Mouse (Mus musculus): Measurements from ENCODE around the gene Fkbp11. TPM values are rescaled to one million over a fixed set of nuclear protein-coding genes. Genes with fewer than 3 reads are reported as not detected.

Gene Fkbp11
- polyA plus RNA-seq (2016; fragmentation: Nextera tagmentation; extraction: Ambion mirVana): 7.7 and 8.9 TPM in 2 replicates

GRCm38 (mm10) chr15:98727443-98728321 is at the start of gene Fkbp11:
Gene Fkbp11 (minus strand): TSS chr15:98728198.
- WGBS: 2% methylated on average over 39 of the region's 39 CpGs
- peak; percentile 82 for ATAC-seq (ENCODE audit: low FRiP score, low read depth)
- Histone ChIP-seq H3K9me3 (no peaks in the 10 kb centered on the region), H3K4me3 (peak within 1 kb of the TSS; percentile 42), H3K9ac (peak within 1 kb of the TSS; percentile 58), H3K27me3 (replicated peaks) (peaks cover 9% of the 10 kb centered on the region; the same call in 1 of the 2 replicates), H3K36me3 (no peaks in the 10 kb centered on the region), H3K27ac (no peak within 1 kb of the TSS), H3K4me2 (replicated peaks) (peak within 1 kb of the TSS; percentile 93), H3K4me1 (peaks cover 19% of the 10 kb centered on the region)

GRCm38 (mm10) chr15:98777762-98778161 is 49.8 kb upstream of the Fkbp11 start, which contains the start of gene Wnt10b:
Gene Wnt10b (minus strand): TSS chr15:98778150.
- H3K4me3 ChIP-seq: peak within 1 kb of the TSS; percentile 16; the same call in 1 of the 2 replicates
- H3K9me3 ChIP-seq: no peaks in the 10 kb centered on the region
- ATAC-seq (ENCODE audit: low FRiP score, low read depth): no peak
- no peaks in the 10 kb centered on the region for H3K36me3 ChIP-seq
- peak within 1 kb of the TSS; percentile 53 for H3K4me2 ChIP-seq (replicated peaks)
- peaks cover 99% of the 10 kb centered on the region for H3K27me3 ChIP-seq (replicated peaks)
- H3K27ac ChIP-seq: no peak within 1 kb of the TSS
- 0% methylated on average over 32 of the region's 33 CpGs for WGBS
- H3K9ac ChIP-seq: peak within 1 kb of the TSS; percentile 38; the same call in 1 of the 2 replicates
- H3K4me1 ChIP-seq: peaks cover 39% of the 10 kb centered on the region

DNA sequence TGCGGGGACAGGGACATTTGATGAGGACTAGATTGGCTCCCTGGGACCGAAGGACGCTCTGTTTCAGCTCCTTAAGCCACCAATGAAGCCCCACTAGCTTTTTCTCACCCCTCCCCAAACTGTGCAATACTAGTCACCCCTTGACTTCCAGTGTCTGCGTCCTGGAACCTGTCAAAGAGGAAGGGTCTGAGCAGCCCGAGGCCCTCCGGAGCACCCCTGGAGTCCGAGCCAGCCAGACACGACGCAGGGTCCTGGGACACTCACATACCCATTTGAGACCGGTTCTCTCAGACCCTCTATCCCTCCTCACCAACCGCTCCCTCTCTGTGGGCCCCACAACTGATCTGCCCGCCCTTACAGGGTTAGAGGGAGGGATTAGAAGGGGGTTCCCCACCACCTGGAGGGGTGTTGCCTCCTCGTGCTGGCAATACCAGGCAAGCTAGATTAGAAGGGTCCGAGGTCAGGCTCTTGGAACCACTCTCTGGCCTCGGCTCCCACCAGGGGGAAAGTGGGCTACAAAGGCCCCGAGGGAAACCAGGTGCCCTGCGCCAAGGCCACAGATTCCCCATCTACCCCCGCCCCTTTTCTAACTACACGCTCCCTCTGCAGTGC is 49.1 kb upstream of the Fkbp11 start:
- peak overlapping the region; percentile 53 for H3K4me2 ChIP-seq (replicated peaks)
- peaks cover 46% of the 10 kb centered on the region for H3K4me1 ChIP-seq
- no peaks in the 10 kb centered on the region for H3K9me3 ChIP-seq
- H3K27me3 ChIP-seq (replicated peaks): peaks cover 99% of the 10 kb centered on the region
- H3K9ac ChIP-seq: peak overlapping the region; percentile 38; the same call in 1 of the 2 replicates
- 2% methylated on average over 19 of the region's 19 CpGs for WGBS
- H3K27ac ChIP-seq: no peak overlapping the region
- peak overlapping the region; percentile 16; the same call in 1 of the 2 replicates for H3K4me3 ChIP-seq
- no peaks in the 10 kb centered on the region for H3K36me3 ChIP-seq
- no peak for ATAC-seq (ENCODE audit: low FRiP score, low read depth)

DNA sequence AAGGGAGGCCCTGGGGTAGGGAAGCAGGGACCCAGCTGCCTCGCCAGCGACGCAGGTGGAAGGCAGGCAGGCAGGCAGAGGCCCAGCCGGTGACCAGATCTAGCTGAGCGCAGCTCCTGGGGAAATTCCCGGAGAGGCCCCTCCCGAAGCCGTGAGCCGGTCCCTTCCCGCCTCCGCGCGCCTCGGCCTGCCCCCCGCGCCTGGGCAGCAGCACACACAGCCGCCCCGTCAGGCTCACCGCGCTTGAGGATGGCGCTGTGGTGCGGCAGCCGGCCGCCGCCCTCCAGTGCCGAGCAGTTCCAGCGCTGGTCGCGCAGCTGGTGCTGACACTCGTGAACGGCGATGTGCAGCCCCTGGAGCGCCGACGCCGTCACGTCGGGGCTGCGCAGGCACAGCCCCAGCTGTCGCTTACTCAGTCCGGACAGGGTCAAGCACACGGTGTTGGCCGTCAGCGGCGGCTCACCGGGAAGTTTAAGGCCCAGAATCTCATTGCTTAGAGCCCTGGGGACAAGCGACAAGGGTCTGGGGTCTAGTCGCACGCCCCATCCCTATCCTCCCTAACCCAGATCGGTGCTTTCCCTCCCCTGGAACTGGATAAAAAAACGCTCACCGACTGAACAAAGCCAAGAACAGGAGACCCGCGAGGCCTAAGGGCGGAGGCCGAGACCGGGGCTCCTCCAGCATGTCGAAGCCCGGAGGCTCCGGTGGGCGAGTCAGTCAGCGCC is 48.4 kb upstream of the Fkbp11 start:
- H3K9ac ChIP-seq: peak overlapping the region; percentile 17; the same call in 1 of the 2 replicates
- peaks cover 99% of the 10 kb centered on the region for H3K27me3 ChIP-seq (replicated peaks)
- peak overlapping the region; percentile 27 for H3K4me3 ChIP-seq
- peak overlapping the region; percentile 53 for H3K4me2 ChIP-seq (replicated peaks)
- ATAC-seq (ENCODE audit: low FRiP score, low read depth): peak; percentile 23; the same call in 1 of the 2 replicates
- WGBS: under 1% methylated on average over 62 of the region's 62 CpGs
- H3K36me3 ChIP-seq: no peaks in the 10 kb centered on the region
- no peaks in the 10 kb centered on the region for H3K9me3 ChIP-seq
- no peak overlapping the region for H3K27ac ChIP-seq
- peaks cover 47% of the 10 kb centered on the region for H3K4me1 ChIP-seq

DNA sequence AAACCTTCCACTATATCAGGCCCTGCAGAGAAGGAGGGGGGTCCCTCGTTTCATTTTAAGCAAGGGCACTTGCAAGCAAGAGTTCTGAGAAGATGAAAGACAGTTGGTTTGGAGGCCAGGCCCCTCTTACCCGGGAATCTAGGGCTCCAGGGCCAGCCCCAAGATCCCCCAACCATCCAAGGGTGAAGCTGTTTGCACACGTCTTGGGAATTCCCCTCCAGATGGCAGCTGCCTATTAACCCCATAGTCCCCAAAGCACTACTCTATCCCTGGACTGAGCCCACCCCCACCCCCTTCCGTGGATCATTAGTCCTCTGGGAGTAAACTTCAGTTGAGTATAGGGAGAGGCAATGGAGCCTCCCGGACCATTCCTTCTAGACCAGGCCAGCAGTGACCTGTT is 47.5 kb upstream of the Fkbp11 start:
- Histone ChIP-seq H3K9me3 (no peaks in the 10 kb centered on the region), H3K4me1 (peaks cover 43% of the 10 kb centered on the region), H3K4me3 (no peak overlapping the region), H3K36me3 (no peaks in the 10 kb centered on the region), H3K27ac (no peak overlapping the region), H3K9ac (no peak overlapping the region), H3K27me3 (replicated peaks) (peaks cover 98% of the 10 kb centered on the region), H3K4me2 (replicated peaks) (0 out of 2 replicates have a peak overlapping the region, but pooled peaks have one; percentile 53)
- WGBS: 0% methylated on average over 5 of the region's 5 CpGs
- 0 out of 2 replicates have a peak, but pooled peaks have one; percentile 18 for ATAC-seq (ENCODE audit: low FRiP score, low read depth)

DNA sequence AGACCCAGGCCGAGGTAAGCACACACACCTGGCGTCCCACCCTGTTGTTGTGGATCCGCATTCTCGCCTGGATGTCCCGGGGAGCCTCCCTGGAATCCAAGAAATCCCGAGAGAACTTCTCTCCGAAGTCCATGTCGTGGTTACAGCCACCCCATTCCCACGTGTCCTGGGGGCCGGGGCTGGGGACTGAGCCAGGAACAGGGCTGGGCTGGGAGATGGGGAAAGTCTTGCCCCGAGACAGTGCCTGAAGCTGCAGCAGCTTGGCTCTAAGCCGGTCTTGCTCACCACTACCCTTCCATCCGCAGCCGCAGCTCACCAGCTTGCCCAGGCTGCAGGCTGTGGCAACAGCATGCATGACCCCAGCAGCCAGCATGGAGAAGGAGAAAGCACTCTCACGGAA is 46.1 kb upstream of the Fkbp11 start:
- no peak overlapping the region for H3K9ac ChIP-seq
- 4% methylated on average over 15 of the region's 15 CpGs for WGBS
- no peak overlapping the region for H3K4me2 ChIP-seq (replicated peaks)
- no peak overlapping the region for H3K27ac ChIP-seq
- H3K4me3 ChIP-seq: no peak overlapping the region
- no peak for ATAC-seq (ENCODE audit: low FRiP score, low read depth)
- peaks cover 97% of the 10 kb centered on the region for H3K27me3 ChIP-seq (replicated peaks)
- no peaks in the 10 kb centered on the region for H3K9me3 ChIP-seq
- peaks cover 38% of the 10 kb centered on the region for H3K4me1 ChIP-seq
- H3K36me3 ChIP-seq: no peaks in the 10 kb centered on the region

DNA sequence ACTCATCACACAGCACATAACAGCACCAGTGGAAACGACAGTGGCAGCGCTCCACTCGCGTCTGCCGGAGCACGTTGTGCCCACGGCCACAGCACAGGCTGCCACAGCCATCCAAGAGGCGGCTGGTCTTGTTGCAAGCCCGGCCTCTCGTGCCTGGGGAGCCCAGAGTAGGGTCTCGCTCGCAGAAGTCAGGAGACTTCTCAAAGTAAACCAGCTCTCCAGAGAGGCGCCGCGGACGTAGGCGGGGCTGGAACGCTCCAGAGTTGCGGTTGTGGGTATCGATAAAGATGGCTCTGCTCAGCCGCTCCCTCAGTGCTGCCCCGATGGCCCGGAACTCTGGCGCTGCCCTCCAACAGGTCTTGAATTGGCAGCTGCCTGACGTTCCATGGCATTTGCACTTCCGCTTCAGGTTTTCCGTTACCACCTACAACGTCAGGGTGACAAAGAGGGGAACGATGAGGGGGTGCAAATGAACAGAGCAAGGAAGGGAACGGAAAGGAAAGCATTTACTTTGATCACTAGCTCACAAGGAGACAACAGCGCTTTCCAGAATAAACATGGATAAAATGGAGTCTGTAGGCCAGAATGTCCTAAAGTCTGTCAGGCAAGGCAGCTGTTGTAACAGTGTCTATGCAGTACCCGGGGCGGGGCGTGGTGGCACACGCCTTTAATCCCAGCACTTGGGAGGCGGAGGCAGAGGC is 44.7 kb upstream of the Fkbp11 start:
- Histone ChIP-seq H3K9me3 (no peaks in the 10 kb centered on the region), H3K4me3 (peak overlapping the region; percentile 19), H3K4me1 (peaks cover 30% of the 10 kb centered on the region), H3K27me3 (replicated peaks) (peaks cover 97% of the 10 kb centered on the region), H3K4me2 (replicated peaks) (peak overlapping the region; percentile 50), H3K27ac (no peak overlapping the region), H3K36me3 (no peaks in the 10 kb centered on the region), H3K9ac (0 out of 2 replicates have a peak overlapping the region, but pooled peaks have one; percentile 29)
- ATAC-seq (ENCODE audit: low FRiP score, low read depth): no peak
- 2% methylated on average over 36 of the region's 36 CpGs for WGBS

DNA sequence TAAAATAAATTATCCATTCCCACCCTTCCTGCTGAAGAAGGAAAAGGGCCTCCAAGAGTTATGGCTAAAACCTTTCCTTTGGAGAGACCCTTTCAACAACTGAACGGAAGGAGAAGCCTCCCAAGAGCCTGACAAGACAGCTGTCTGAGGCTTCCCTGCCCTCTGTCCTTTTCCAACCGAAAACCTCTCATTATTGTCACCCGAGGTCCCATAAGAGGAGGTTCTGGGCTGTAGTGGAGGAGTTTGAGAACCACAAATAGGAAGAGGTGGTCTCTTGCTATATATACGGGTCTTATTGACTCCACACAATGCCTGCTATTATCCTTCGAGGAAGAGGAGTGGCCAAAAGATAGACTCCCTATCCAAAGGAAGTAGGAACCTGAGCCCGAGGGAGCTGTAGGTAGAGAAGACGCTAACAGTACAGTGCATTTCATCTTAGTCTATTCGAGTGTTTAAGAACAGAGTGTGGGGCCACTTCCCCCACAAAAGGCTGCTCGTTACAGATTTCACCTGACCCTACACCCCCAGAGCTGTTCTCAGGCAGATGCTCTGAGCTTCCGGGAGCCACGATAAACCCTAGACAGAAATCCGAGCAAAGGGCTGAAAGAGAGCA is 43.9 kb upstream of the Fkbp11 start:
- Histone ChIP-seq H3K27ac (no peak overlapping the region), H3K27me3 (replicated peaks) (peaks cover 89% of the 10 kb centered on the region), H3K4me1 (peaks cover 23% of the 10 kb centered on the region), H3K4me3 (no peak overlapping the region), H3K36me3 (no peaks in the 10 kb centered on the region), H3K4me2 (replicated peaks) (peak overlapping the region; percentile 50), H3K9me3 (no peaks in the 10 kb centered on the region), H3K9ac (no peak overlapping the region)
- no peak for ATAC-seq (ENCODE audit: low FRiP score, low read depth)
- 2% methylated on average over 12 of the region's 12 CpGs for WGBS

DNA sequence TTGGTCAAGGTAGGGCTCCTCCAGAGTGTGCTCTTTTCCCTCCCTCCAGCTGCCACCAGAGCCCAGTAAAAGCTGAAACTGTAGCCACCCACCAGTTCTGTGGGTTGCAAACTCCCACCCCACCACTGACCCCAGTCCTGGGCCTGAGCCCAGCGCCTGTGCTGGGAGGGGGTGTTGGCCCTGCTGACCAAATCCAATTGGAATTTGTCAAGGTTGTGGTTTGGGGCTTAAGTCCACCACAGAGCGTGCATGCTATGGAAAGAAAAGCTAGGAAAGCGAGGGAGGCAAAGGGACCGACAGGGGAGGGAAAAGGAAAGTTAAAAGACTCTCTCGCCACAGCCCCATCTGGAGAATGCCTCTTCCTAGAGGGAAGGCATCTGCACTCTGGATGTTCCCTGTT is 40.3 kb upstream of the Fkbp11 start:
- no peaks in the 10 kb centered on the region for H3K36me3 ChIP-seq
- no peak for ATAC-seq (ENCODE audit: low FRiP score, low read depth)
- H3K27me3 ChIP-seq (replicated peaks): peaks cover 76% of the 10 kb centered on the region
- H3K4me3 ChIP-seq: no peak overlapping the region
- H3K9me3 ChIP-seq: no peaks in the 10 kb centered on the region
- no peak overlapping the region for H3K9ac ChIP-seq
- H3K4me1 ChIP-seq: peaks cover 17% of the 10 kb centered on the region
- no peak overlapping the region for H3K4me2 ChIP-seq (replicated peaks)
- H3K27ac ChIP-seq: no peak overlapping the region
- 15% methylated on average over 5 of the region's 5 CpGs for WGBS

DNA sequence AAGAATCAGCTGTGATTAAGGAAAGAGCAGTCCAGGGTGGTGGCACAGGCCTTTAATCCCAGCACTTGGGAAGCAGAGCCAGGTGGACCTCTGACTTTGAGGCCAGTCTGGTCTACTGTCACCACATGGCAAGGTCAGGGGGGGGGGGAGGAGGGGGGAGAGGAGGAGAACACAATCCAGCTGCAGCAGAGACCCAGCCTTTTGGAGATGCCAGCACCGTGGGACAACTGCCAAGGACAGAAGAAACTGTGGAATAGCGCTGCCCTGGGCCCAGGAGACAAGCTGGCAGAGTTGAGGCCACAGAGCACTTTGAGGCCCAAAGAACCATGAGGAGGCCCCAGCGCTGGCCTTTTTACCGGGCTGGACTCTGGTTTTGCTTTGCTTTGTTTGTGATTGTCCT is 37.9 kb upstream of the Fkbp11 start:
- peaks cover 53% of the 10 kb centered on the region for H3K27me3 ChIP-seq (replicated peaks)
- H3K4me1 ChIP-seq: peaks cover 22% of the 10 kb centered on the region
- no peak overlapping the region for H3K27ac ChIP-seq
- no peak overlapping the region for H3K4me3 ChIP-seq
- ATAC-seq (ENCODE audit: low FRiP score, low read depth): no peak
- H3K4me2 ChIP-seq (replicated peaks): no peak overlapping the region
- H3K9me3 ChIP-seq: no peaks in the 10 kb centered on the region
- no peak overlapping the region for H3K9ac ChIP-seq
- H3K36me3 ChIP-seq: 0 out of 2 replicates have a peak, but pooled peaks cover under 1% of the 10 kb centered on the region
- WGBS: 65% methylated on average over 4 of the region's 4 CpGs
